ENCODE assay signal across 11 mouse cellular contexts in the genomic region with DNA sequence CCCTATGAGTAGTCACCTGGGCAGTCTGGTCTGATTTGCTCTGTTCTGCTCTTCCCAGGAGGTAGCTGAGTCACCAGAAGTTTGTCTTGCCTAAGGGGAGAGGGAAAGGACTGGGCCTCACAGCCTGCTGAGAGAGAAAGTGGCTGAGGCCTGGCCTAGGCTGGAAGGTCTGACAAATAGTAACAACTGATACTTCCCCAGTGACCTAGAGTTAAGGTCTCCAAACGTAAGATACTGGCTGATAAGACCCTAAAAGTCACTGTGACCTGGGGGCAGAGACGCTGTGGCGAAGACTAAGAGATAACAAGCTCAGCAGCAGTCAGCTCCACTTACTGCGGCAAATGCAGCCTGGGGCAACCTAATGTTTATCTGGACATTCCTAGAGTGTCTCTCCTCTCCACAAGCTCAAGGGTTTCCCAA. TPM values are rescaled to one million over a fixed set of nuclear protein-coding genes. Genes with fewer than 3 reads are reported as not detected.
DNase-seq lines count a peak whose midpoint lies in the region; ATAC-seq and TF ChIP-seq lines count a peak whose summit lies in the region.
"Had no signal": no experiment of that assay in that cellular context is flagged by ENCODE, and none has a peak within 500 bp of the region (broad histone marks: within the 10 kb centered on the region; RNA-seq: fewer than 3 reads in every experiment).

No protein-coding gene starts in this region.

- peak overlapping the region; percentile 22; the same call in 1 of the 2 replicates for H3K4me2 ChIP-seq in liver, embryonic 16.5 days (ENCODE audit: low read depth, low read length)
- H3K4me2 ChIP-seq: lung, embryonic 14.5 days had no signal

- no peak for TF ChIP-seq CTCF in kidney, adult 2 months (conservative IDR thresholded peaks at IDR 0.05; ENCODE audit: insufficient read depth, insufficient read length, low read depth, low read length)
- no peak for TF ChIP-seq CTCF in thymus, adult 2 months (IDR thresholded peaks at IDR 0.05; ENCODE audit: borderline replicate concordance, control insufficient read depth, extremely low read depth, insufficient read depth, low read length, poor library complexity)

- no peak overlapping the region for H3K4me3 ChIP-seq in kidney, adult 2 months (ENCODE audit: insufficient read depth, low read depth, low read length)
- no peak overlapping the region for H3K4me3 ChIP-seq in liver, embryonic 16.5 days (ENCODE audit: low read depth, low read length)
- no peak overlapping the region for H3K4me3 ChIP-seq in thymus, adult 2 months (ENCODE audit: control insufficient read depth, insufficient read depth, low read length)

- WGBS in kidney, adult 2 months = 52% methylated on average over 4 of the region's 4 CpGs
- WGBS in liver, embryonic 16.5 days (ENCODE audit: insufficient replicate concordance) = 15% methylated on average over 4 of the region's 4 CpGs
- WGBS in thymus, adult 2 months = 92% methylated on average over 4 of the region's 4 CpGs

- H3K4me1 ChIP-seq in kidney, adult 2 months (ENCODE audit: control insufficient read depth, insufficient read depth, low read length) = peaks cover 26% of the 10 kb centered on the region
- H3K4me1 ChIP-seq in liver, embryonic 16.5 days (ENCODE audit: control insufficient read depth, low read depth, low read length) = peaks cover 15% of the 10 kb centered on the region
- no peaks in the 10 kb centered on the region for H3K4me1 ChIP-seq in thymus, adult 2 months (replicated peaks; ENCODE audit: control insufficient read depth, insufficient read depth, low read length)

- no peak for TF ChIP-seq POLR2A in kidney, adult 2 months (IDR thresholded peaks at IDR 0.05; ENCODE audit: low read depth, low read length)
- TF ChIP-seq POLR2A in thymus, adult 2 months (IDR thresholded peaks at IDR 0.05; ENCODE audit: control insufficient read depth, extremely low read depth, insufficient read depth, low read length, poor library complexity) = no peak

- peak; percentile 47 for ATAC-seq in common myeloid progenitor, adult 5-6 weeks (replicated peaks; ENCODE audit: low read depth, poor library complexity, severe bottlenecking)
- peak; percentile 65 for ATAC-seq in liver, embryonic 16.5 days (ENCODE audit: low read depth)
- ATAC-seq: inflammation-experienced regulatory T-cells, adult 6 months had no signal

- H3K27ac ChIP-seq in kidney, adult 2 months (ENCODE audit: insufficient read depth, low read depth, low read length) = peak overlapping the region; percentile 18; the same call in 1 of the 2 replicates
- H3K27ac ChIP-seq in liver, embryonic 16.5 days (ENCODE audit: low read length) = peak overlapping the region; percentile 42; the same call in 1 of the 2 replicates
- no peak overlapping the region for H3K27ac ChIP-seq in thymus, adult 2 months (ENCODE audit: control insufficient read depth, insufficient read depth, low read length)

- peak overlapping the region; percentile 11; the same call in 1 of the 2 replicates for H3K9ac ChIP-seq in liver, embryonic 16.5 days (ENCODE audit: low read depth, low read length)
- H3K9ac ChIP-seq: lung, embryonic 14.5 days had no signal

- no peaks in the 10 kb centered on the region; the same call in 1 of the 2 replicates for H3K36me3 ChIP-seq in kidney, adult 2 months (ENCODE audit: control insufficient read depth, insufficient read depth, low read length)
- H3K36me3 ChIP-seq in liver, embryonic 16.5 days (ENCODE audit: control insufficient read depth, insufficient read depth) = no peaks in the 10 kb centered on the region
- no peaks in the 10 kb centered on the region for H3K36me3 ChIP-seq in thymus, adult 2 months (ENCODE audit: control insufficient read depth, insufficient read depth, low read length)

- no peaks in the 10 kb centered on the region for H3K27me3 ChIP-seq in kidney, adult 2 months (replicated peaks; ENCODE audit: control insufficient read depth, insufficient read depth, low read length)
- H3K27me3 ChIP-seq in liver, embryonic 16.5 days (ENCODE audit: control insufficient read depth, insufficient read depth, low read depth, low read length) = no peaks in the 10 kb centered on the region
- no peaks in the 10 kb centered on the region for H3K27me3 ChIP-seq in thymus, adult 2 months (ENCODE audit: control insufficient read depth, insufficient read depth, low read length)

- peak; percentile 26 for DNase-seq in embryo, embryonic 10 days (ENCODE audit: low spot score)
- no peak for DNase-seq in embryo, embryonic 10.5 days (ENCODE audit: low spot score)
- no peak for DNase-seq in kidney, adult 2 months
- DNase-seq in kidney, postnatal 36 days = no peak
- DNase-seq in thymus, adult 2 months = no peak
- DNase-seq in adrenal gland, postnatal 25 days = no peak
- DNase-seq: cerebellum, adult 11-12 months; lung, embryonic 14.5 days had no signal

- H3K9me3 ChIP-seq in liver, embryonic 16.5 days (replicated peaks; ENCODE audit: control insufficient read depth, low read length) = no peaks in the 10 kb centered on the region

RNA-seq across cellular contexts. Expression of gene Arhgap35, which starts 13.1 kb away (rescaled TPM):
- 25.7 and 28.6 TPM in 2 replicates for polyA plus RNA-seq in kidney, adult 2 months (2012; rRNA removed)
- 13.9 and 15.9 TPM in 2 replicates for total RNA-seq in common myeloid progenitor, adult 5-6 weeks (2017)
- 2.5 and 2.6 TPM in 2 replicates for polyA plus RNA-seq in liver, embryonic 16.5 days (2015; fragmentation: Nextera tagmentation; extraction: Ambion mirVana)
- polyA plus RNA-seq in thymus, adult 2 months (2012; rRNA removed) = 13.4 and 14.4 TPM in 2 replicates
- 74.8 and 76.1 TPM in 2 replicates for total RNA-seq in adrenal gland, postnatal 25 days (2021)
